Mouse (Mus musculus) gastrocnemius, postnatal 4 days (tissue): ENCODE measurements at regions not wholly inside any gene's neighbourhood (a gene's known extent, or its start where the extent isn't known, plus 50 kb on each side); places are given as distances from the start of the nearest gene placed in this dataset.

Source experiments
- DNase-seq, 2 experiments: peaks; one replicate each; pipeline ENCODE4 v3.0.0; 2021 to 2022; ENCODE audit warnings: low spot score in 2 of 2, mixed read lengths in 2 of 2

GRCm38 (mm10) chr14:58822938-58823337 lies 319.8 kb downstream of the 1700129C05Rik start:
- no peak for DNase-seq

GRCm38 (mm10) chr14:58817961-58818504 lies 324.7 kb downstream of the 1700129C05Rik start:
- no peak for DNase-seq

- no peak for DNase-seq
These were observed 326.2 kb downstream of the 1700129C05Rik start for GRCm38 (mm10) chr14:58816540-58816876.

- DNase-seq = no peak
These were observed 326.8 kb downstream of the 1700129C05Rik start for GRCm38 (mm10) chr14:58815616-58816539.

- DNase-seq = no peak
These were observed 330.1 kb downstream of the 1700129C05Rik start for GRCm38 (mm10) chr14:58812585-58812984.

- DNase-seq = no peak
These were observed 341.3 kb downstream of the 1700129C05Rik start for GRCm38 (mm10) chr14:58801402-58801861.

- no peak for DNase-seq
These were observed 354.3 kb downstream of the 1700129C05Rik start for GRCm38 (mm10) chr14:58788190-58788945.

GRCm38 (mm10) chr14:58787618-58788017 lies 355.1 kb downstream of the 1700129C05Rik start:
- no peak for DNase-seq

- DNase-seq = no peak
These were observed 355.8 kb downstream of the 1700129C05Rik start for GRCm38 (mm10) chr14:58786791-58787491.

GRCm38 (mm10) chr14:58783201-58783600 lies 359.5 kb downstream of the 1700129C05Rik start:
- no peak for DNase-seq

GRCm38 (mm10) chr14:58780306-58780705 lies 362.4 kb downstream of the 1700129C05Rik start:
- DNase-seq = no peak

- no peak for DNase-seq
These were observed 364.0 kb downstream of the 1700129C05Rik start for GRCm38 (mm10) chr14:58778675-58779074.

GRCm38 (mm10) chr14:58761291-58761690 lies 381.4 kb downstream of the 1700129C05Rik start:
- DNase-seq = no peak

- no peak for DNase-seq
These were observed 382.9 kb downstream of the 1700129C05Rik start for GRCm38 (mm10) chr14:58759759-58760158.

GRCm38 (mm10) chr14:58753781-58754180 lies 388.9 kb downstream of the 1700129C05Rik start:
- DNase-seq = no peak

- no peak for DNase-seq
These were observed 389.6 kb downstream of the 1700129C05Rik start for GRCm38 (mm10) chr14:58753136-58753535.

GRCm38 (mm10) chr14:58726418-58726817 lies 416.3 kb downstream of the 1700129C05Rik start:
- no peak for DNase-seq

- DNase-seq = no peak
These were observed 427.8 kb downstream of the 1700129C05Rik start for GRCm38 (mm10) chr14:58714856-58715255.

- DNase-seq = no peak
These were observed 432.8 kb downstream of the 1700129C05Rik start for GRCm38 (mm10) chr14:58709861-58710260.

GRCm38 (mm10) chr14:58709281-58709680 lies 433.4 kb downstream of the 1700129C05Rik start:
- no peak for DNase-seq

- peak in 1 of 2 experiments; percentile 33 for DNase-seq
These were observed 440.9 kb downstream of the 1700129C05Rik start for GRCm38 (mm10) chr14:58701765-58702164.
